Mouse (Mus musculus): Measurements from ENCODE around the gene Vps37d. TPM values are rescaled to one million over a fixed set of nuclear protein-coding genes. Genes with fewer than 3 reads are reported as not detected.
A peak's percentile ranks its signal among the peaks of the same experiment; 100 is the strongest.

Vps37d gene
- polyA plus RNA-seq, 1 experiment from 2014 or later, result 7.0 TPM

DNA sequence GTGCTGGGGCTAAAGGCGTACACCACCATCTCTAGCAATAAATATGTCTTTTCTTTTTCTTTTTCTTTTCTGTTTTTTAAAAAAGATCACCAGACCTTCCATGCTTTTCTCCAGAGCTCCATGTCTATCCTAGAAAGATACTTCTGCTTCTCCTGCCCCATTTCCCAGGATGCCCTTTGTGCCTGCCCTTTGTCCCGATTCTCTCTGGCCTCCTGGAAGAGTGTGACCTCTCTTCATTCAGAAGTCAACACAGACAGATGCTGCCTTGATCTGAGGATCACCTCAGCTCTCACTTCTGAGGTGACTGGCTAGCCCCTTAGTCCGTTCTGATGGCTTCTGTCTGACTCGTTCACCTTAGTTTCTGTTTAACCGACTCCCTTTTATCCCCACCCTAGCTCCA, 2.5 kb upstream of the Vps37d start:
- Histone ChIP-seq H3K27ac (ENCODE audit: low read depth) (no peak overlapping the region), H3K9me3 (ENCODE audit: control insufficient read depth, low read length) (no peaks in the 10 kb centered on the region), H3K27me3 (replicated peaks; ENCODE audit: control insufficient read depth, insufficient read depth, low read length) (0 out of 2 replicates have a peak, but pooled peaks cover 2% of the 10 kb centered on the region), H3K4me2 (ENCODE audit: low read length) (no peak overlapping the region), H3K4me1 (replicated peaks; ENCODE audit: control insufficient read depth, insufficient read depth, low read length) (peaks cover 9% of the 10 kb centered on the region), H3K9ac (ENCODE audit: low read length) (no peak overlapping the region), H3K36me3 (ENCODE audit: control insufficient read depth, insufficient read depth, low read length) (peaks cover under 1% of the 10 kb centered on the region; the same call in 1 of the 2 replicates), H3K4me3 (ENCODE audit: low read depth, low read length) (no peak overlapping the region)
- DNase-seq (ENCODE audit: low spot score) (no peak), ATAC-seq (replicated peaks; ENCODE audit: low FRiP score, low TSS enrichment, low read depth) (no peak)
- 86% methylated on average over 5 of the region's 5 CpGs for WGBS

DNA sequence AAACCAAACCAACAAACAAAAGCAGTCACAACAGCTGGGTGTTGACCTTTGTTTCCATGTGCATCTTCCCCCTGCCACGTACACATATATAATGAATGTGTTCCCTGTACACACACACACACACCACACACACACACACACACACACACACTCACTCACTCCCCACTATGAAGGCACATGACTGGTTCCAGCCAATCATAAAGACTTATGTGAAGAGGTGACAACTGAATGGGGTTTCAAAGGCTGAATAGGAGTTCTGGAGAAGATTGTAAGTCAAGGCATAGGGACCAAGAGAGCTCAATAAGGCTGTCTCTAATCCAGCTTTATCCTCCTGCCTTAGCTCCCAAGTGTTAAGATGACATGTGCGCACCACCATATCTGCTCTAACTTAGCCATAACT, 1.5 kb upstream of the Vps37d start:
- 92% methylated on average over 2 of the region's 2 CpGs for WGBS
- Histone ChIP-seq H3K9me3 (ENCODE audit: control insufficient read depth, low read length) (no peaks in the 10 kb centered on the region), H3K4me1 (replicated peaks; ENCODE audit: control insufficient read depth, insufficient read depth, low read length) (peaks cover 9% of the 10 kb centered on the region), H3K36me3 (ENCODE audit: control insufficient read depth, insufficient read depth, low read length) (peaks cover 7% of the 10 kb centered on the region), H3K4me3 (ENCODE audit: low read depth, low read length) (no peak overlapping the region), H3K4me2 (ENCODE audit: low read length) (no peak overlapping the region), H3K27ac (ENCODE audit: low read depth) (no peak overlapping the region), H3K27me3 (replicated peaks; ENCODE audit: control insufficient read depth, insufficient read depth, low read length) (0 out of 2 replicates have a peak, but pooled peaks cover 2% of the 10 kb centered on the region), H3K9ac (ENCODE audit: low read length) (no peak overlapping the region)
- DNase-seq (ENCODE audit: low spot score) (no peak), ATAC-seq (replicated peaks; ENCODE audit: low FRiP score, low TSS enrichment, low read depth) (no peak)

DNA sequence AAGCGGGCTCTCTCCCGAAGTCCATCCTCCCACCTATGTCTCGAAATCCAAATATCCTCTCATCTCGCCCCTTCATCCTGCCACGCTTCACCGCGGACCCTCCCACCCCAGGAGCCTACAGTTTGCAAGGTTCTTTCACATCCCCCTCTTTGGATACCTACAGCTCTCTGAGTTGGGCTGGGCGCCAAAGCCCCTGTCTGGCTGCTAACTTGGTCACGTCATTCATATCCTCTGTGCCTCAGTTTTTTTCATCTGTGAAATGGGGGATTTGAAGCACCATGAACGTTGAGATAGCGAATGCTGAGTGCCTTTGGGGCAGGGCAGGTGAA, 380 bp upstream of the Vps37d start:
- DNase-seq (ENCODE audit: low spot score) (no peak), ATAC-seq (replicated peaks; ENCODE audit: low FRiP score, low TSS enrichment, low read depth) (no peak)
- H3K4me3 ChIP-seq (ENCODE audit: low read depth, low read length), result peak overlapping the region; percentile 81
- WGBS, result 1% methylated on average over 11 of the region's 11 CpGs
- no peak overlapping the region; the same call in 1 of the 2 replicates for H3K27ac ChIP-seq (ENCODE audit: low read depth)
- H3K9me3 ChIP-seq (ENCODE audit: control insufficient read depth, low read length), result no peaks in the 10 kb centered on the region
- H3K9ac ChIP-seq (ENCODE audit: low read length), result peak overlapping the region; percentile 91; the same call in 1 of the 2 replicates
- peaks cover 7% of the 10 kb centered on the region for H3K36me3 ChIP-seq (ENCODE audit: control insufficient read depth, insufficient read depth, low read length)
- H3K4me2 ChIP-seq (ENCODE audit: low read length), result peak overlapping the region; percentile 65
- peaks cover 11% of the 10 kb centered on the region for H3K4me1 ChIP-seq (replicated peaks; ENCODE audit: control insufficient read depth, insufficient read depth, low read length)
- H3K27me3 ChIP-seq (replicated peaks; ENCODE audit: control insufficient read depth, insufficient read depth, low read length), result 0 out of 2 replicates have a peak, but pooled peaks cover 2% of the 10 kb centered on the region

DNA sequence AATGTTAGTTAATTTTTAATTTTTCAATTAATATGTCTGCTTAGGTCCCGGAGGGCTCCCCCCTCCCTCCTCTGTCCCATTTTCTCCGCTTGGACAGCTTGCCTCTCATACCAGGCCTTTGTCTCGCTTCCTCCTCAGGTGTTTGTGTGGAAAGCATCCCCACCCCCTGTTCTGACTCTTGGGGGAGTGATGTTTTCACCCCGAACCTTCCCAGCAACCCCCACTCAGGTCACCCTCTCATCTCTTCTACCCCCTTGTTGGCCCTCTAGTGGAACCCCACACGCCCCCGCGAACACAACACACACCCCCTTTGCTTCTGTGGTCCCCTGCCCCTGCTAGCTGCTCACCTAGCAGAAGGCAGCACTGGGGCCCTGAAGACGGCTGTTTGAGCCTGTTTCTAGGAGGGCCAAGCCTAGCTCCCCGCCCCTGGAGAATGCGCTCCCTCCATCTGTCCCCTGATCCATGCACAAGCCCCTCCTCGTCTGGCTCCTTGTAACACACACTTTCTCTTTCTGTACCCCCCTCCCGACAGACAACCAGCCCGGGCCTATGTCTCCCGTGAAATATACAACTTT, 1.0 kb downstream of the Vps37d start:
- Histone ChIP-seq H3K36me3 (ENCODE audit: control insufficient read depth, insufficient read depth, low read length) (peaks cover 7% of the 10 kb centered on the region), H3K4me2 (ENCODE audit: low read length) (peak overlapping the region; percentile 65), H3K27me3 (replicated peaks; ENCODE audit: control insufficient read depth, insufficient read depth, low read length) (0 out of 2 replicates have a peak, but pooled peaks cover 2% of the 10 kb centered on the region), H3K4me1 (replicated peaks; ENCODE audit: control insufficient read depth, insufficient read depth, low read length) (peaks cover 17% of the 10 kb centered on the region), H3K27ac (ENCODE audit: low read depth) (peak overlapping the region; percentile 5; the same call in 1 of the 2 replicates), H3K9ac (ENCODE audit: low read length) (peak overlapping the region; percentile 91), H3K9me3 (ENCODE audit: control insufficient read depth, low read length) (no peaks in the 10 kb centered on the region), H3K4me3 (ENCODE audit: low read depth, low read length) (peak overlapping the region; percentile 81)
- DNase-seq (ENCODE audit: low spot score), result no peak
- 18% methylated on average over 14 of the region's 14 CpGs for WGBS
- ATAC-seq (replicated peaks; ENCODE audit: low FRiP score, low TSS enrichment, low read depth), result peak; percentile 13

DNA sequence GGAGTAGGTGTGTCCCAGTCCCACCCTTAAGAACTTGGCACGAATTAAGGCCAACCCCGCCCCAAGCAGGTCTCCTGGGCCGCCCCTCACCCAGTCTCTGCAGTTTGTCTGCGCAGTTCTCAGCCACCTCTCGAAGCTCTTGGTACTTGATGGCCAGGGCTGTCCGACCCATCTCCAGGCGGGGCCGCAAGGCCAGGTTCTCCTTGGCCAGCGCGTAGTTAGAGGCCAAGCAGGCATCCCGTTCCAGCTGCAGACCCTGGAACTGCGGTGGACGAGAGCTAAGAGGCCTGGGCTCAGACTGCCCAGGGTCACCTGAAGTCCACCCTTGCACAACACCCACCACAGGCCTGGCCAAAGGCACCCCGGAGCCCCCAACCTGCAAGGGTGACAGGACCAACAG, 1.7 kb downstream of the Vps37d start:
- H3K27me3 ChIP-seq (replicated peaks; ENCODE audit: control insufficient read depth, insufficient read depth, low read length), result 0 out of 2 replicates have a peak, but pooled peaks cover 2% of the 10 kb centered on the region
- peaks cover 7% of the 10 kb centered on the region for H3K36me3 ChIP-seq (ENCODE audit: control insufficient read depth, insufficient read depth, low read length)
- H3K4me1 ChIP-seq (replicated peaks; ENCODE audit: control insufficient read depth, insufficient read depth, low read length), result peaks cover 17% of the 10 kb centered on the region
- H3K4me2 ChIP-seq (ENCODE audit: low read length), result no peak overlapping the region
- H3K9me3 ChIP-seq (ENCODE audit: control insufficient read depth, low read length), result no peaks in the 10 kb centered on the region
- 86% methylated on average over 14 of the region's 14 CpGs for WGBS
- no peak for ATAC-seq (replicated peaks; ENCODE audit: low FRiP score, low TSS enrichment, low read depth)
- H3K9ac ChIP-seq (ENCODE audit: low read length), result no peak overlapping the region
- 0 out of 2 replicates have a peak overlapping the region, but pooled peaks have one; percentile 5 for H3K27ac ChIP-seq (ENCODE audit: low read depth)
- H3K4me3 ChIP-seq (ENCODE audit: low read depth, low read length), result no peak overlapping the region
- DNase-seq (ENCODE audit: low spot score), result no peak

DNA sequence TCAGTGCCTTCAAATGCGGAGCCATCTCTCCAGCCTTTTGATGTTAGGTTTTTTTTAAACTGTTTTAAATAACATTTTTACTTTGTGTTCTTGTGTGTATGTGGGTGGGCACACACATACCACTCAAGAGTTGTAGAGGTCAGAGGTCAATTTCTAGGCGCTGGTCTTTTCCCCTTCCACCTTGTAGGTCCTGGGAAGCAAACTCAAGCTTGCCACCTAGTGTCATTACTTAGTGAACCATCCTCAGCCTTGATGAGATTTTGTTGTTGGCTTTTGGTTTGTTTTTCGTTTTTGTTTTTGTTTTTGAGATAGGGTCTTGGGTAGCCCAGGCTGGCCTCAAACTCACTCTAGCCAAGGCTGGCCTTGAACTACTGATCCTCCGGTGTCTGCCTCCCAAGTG, 2.4 kb downstream of the Vps37d start:
- no peak overlapping the region for H3K4me3 ChIP-seq (ENCODE audit: low read depth, low read length)
- no peaks in the 10 kb centered on the region for H3K9me3 ChIP-seq (ENCODE audit: control insufficient read depth, low read length)
- ATAC-seq (replicated peaks; ENCODE audit: low FRiP score, low TSS enrichment, low read depth) (no peak), DNase-seq (ENCODE audit: low spot score) (no peak)
- WGBS, result 62% methylated on average over 4 of the region's 4 CpGs
- H3K27me3 ChIP-seq (replicated peaks; ENCODE audit: control insufficient read depth, insufficient read depth, low read length), result 0 out of 2 replicates have a peak, but pooled peaks cover 2% of the 10 kb centered on the region
- peaks cover 17% of the 10 kb centered on the region for H3K4me1 ChIP-seq (replicated peaks; ENCODE audit: control insufficient read depth, insufficient read depth, low read length)
- no peak overlapping the region for H3K27ac ChIP-seq (ENCODE audit: low read depth)
- no peak overlapping the region for H3K4me2 ChIP-seq (ENCODE audit: low read length)
- H3K36me3 ChIP-seq (ENCODE audit: control insufficient read depth, insufficient read depth, low read length), result peaks cover 7% of the 10 kb centered on the region
- no peak overlapping the region for H3K9ac ChIP-seq (ENCODE audit: low read length)

DNA sequence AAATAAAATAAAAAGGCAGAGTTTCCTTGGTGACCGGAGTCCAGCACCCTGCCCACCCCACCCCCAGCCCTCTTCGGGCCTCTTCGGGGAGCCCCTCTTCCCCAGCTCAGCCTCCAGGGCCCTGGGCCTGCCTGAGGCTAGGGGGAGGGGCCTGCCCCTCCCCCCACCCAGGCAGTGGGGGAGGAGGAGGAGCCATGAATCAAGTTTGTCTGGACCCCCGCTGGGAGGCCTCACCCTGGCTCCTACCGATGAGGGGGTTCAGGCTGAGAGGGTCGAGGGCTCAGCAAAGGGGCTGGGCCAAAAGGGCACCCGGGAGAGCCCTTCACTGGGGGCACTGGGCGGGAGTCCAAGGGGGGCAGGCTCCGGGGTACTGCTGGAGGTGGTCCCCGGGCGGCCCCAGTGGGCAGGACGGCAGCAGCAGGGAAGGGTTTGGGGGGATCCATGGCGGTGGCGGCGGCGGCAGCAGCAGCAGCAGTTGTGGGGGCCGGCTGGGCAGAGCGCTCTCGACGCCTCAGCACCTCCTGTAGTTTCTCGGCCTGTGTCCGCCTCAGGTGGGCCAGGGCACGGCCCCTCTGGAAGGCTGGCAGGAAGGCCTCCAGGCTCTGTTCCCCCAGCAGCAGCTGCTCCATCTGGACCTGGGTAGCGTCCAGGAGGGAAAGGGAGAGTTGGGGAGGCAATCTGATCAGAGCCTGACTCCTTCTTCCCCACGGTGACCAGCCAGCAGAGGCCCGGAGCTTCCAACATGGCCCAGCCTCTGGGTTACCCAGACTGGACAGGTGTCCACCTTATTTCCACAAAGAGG, 4.5 kb downstream of the Vps37d start:
- Histone ChIP-seq H3K36me3 (ENCODE audit: control insufficient read depth, insufficient read depth, low read length) (peaks cover 7% of the 10 kb centered on the region), H3K9ac (ENCODE audit: low read length) (0 out of 2 replicates have a peak overlapping the region, but pooled peaks have one; percentile 27), H3K27me3 (replicated peaks; ENCODE audit: control insufficient read depth, insufficient read depth, low read length) (no peaks in the 10 kb centered on the region), H3K9me3 (ENCODE audit: control insufficient read depth, low read length) (no peaks in the 10 kb centered on the region), H3K4me3 (ENCODE audit: low read depth, low read length) (no peak overlapping the region), H3K4me1 (replicated peaks; ENCODE audit: control insufficient read depth, insufficient read depth, low read length) (peaks cover 17% of the 10 kb centered on the region), H3K27ac (ENCODE audit: low read depth) (no peak overlapping the region), H3K4me2 (ENCODE audit: low read length) (peak overlapping the region; percentile 39)
- ATAC-seq (replicated peaks; ENCODE audit: low FRiP score, low TSS enrichment, low read depth), result no peak
- DNase-seq (ENCODE audit: low spot score), result no peak
- 24% methylated on average over 25 of the region's 26 CpGs for WGBS

DNA sequence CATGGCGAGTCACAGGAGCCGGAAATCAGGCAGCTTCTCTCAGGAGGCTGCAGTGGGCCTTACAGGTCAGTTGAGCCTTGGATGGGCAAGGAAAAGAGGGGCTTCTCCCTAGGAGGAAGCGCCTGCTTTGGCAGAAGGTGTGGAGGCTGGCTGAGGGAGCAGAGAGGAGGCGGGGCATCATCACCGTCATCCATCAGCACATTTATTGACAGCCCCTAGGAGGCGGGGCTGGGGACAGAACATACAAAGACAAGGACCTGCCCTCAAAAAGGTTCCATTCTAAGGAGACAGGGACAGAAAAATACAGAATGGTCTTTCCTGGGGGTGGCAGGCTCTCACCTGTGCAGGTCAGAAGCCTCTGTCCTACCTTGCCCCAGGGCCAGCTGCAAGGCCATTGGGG, 5.3 kb downstream of the Vps37d start:
- Histone ChIP-seq H3K9me3 (ENCODE audit: control insufficient read depth, low read length) (no peaks in the 10 kb centered on the region), H3K9ac (ENCODE audit: low read length) (no peak overlapping the region), H3K4me2 (ENCODE audit: low read length) (no peak overlapping the region), H3K4me3 (ENCODE audit: low read depth, low read length) (no peak overlapping the region), H3K27ac (ENCODE audit: low read depth) (no peak overlapping the region), H3K27me3 (replicated peaks; ENCODE audit: control insufficient read depth, insufficient read depth, low read length) (no peaks in the 10 kb centered on the region), H3K4me1 (replicated peaks; ENCODE audit: control insufficient read depth, insufficient read depth, low read length) (peaks cover 17% of the 10 kb centered on the region), H3K36me3 (ENCODE audit: control insufficient read depth, insufficient read depth, low read length) (peaks cover 7% of the 10 kb centered on the region)
- ATAC-seq (replicated peaks; ENCODE audit: low FRiP score, low TSS enrichment, low read depth), result no peak
- 65% methylated on average over 6 of the region's 6 CpGs for WGBS
- DNase-seq (ENCODE audit: low spot score), result no peak

Measured in intestine, embryonic 14.5 days (tissue).